Mouse (Mus musculus) heart, adult 2 months (tissue): ENCODE data around the gene D630003M21Rik. TPM values are rescaled to one million over a fixed set of nuclear protein-coding genes. Genes with fewer than 3 reads are reported as not detected.

Experiments used
- DNase-seq, 2 experiments: peaks; one replicate each; pipeline ENCODE4 v3.0.0; 2021
- H3K27ac ChIP-seq: fragments of 200-600 bp; 2 replicates; pipeline ENCODE4 v1.8.1; 2022
- H3K27me3 ChIP-seq: fragments of 200-500 bp; 2 replicates; pipeline ENCODE4 v1.6.1; 2012; ENCODE audit warnings: mild to moderate bottlenecking, low read length, inconsistent platforms, mixed read lengths; ENCODE audit not compliant: control insufficient read depth, insufficient read depth
- H3K36me3 ChIP-seq: fragments of 200-500 bp; 2 replicates; pipeline ENCODE4 v1.6.1; 2012; ENCODE audit warnings: low read length, inconsistent platforms; ENCODE audit not compliant: control insufficient read depth, insufficient read depth
- H3K4me1 ChIP-seq: fragments of 200-500 bp; 2 replicates; pipeline ENCODE4 v1.6.1; 2011; ENCODE audit warnings: low read length; ENCODE audit not compliant: control insufficient read depth, insufficient read depth
- H3K4me3 ChIP-seq: fragments of 200-600 bp; 2 replicates; pipeline ENCODE4 v1.8.1; 2022
- H3K79me2 ChIP-seq: fragments of 200-500 bp; replicated peaks from 2 replicates; pipeline ENCODE4 v1.6.1; 2012; ENCODE audit warnings: mild to moderate bottlenecking, inconsistent platforms, low read length, moderate library complexity, mixed read lengths; ENCODE audit not compliant: control insufficient read depth, insufficient read depth
- H3K9ac ChIP-seq: fragments of 200-500 bp; 2 replicates; pipeline ENCODE4 v1.6.1; 2012; ENCODE audit warnings: low read depth, mild to moderate bottlenecking, control low read depth, inconsistent platforms, low read length, mixed read lengths
- CTCF ChIP-seq: fragments of 200-600 bp; IDR thresholded peaks from 2 replicates; pipeline ENCODE4 v1.8.1; 2022; ENCODE audit warnings: antibody characterized with exemption, mild to moderate bottlenecking, moderate library complexity
- EP300 ChIP-seq: fragments of 200-500 bp; IDR thresholded peaks from 2 replicates; pipeline ENCODE4 v1.6.1; 2011; ENCODE audit warnings: low read depth, low read length, control low read depth; ENCODE audit not compliant: insufficient read depth
- POLR2A ChIP-seq: fragments of 200-500 bp; IDR thresholded peaks from 2 replicates; pipeline ENCODE4 v1.6.1; 2011; ENCODE audit warnings: mild to moderate bottlenecking, low read depth, low read length, control low read depth; ENCODE audit not compliant: insufficient read depth
- WGBS: fragments of 180-500 bp; shearing (Covaris S2); methylation state at CpG from one replicate; pipeline ENCODE4 v1.1.7; 2018; 5-methylcytosine and 5-hydroxymethylcytosine counted together
- intact Hi-C: fragments of 180-260 bp; cut with DNase I; formaldehyde crosslinking; loops from one replicate; pipeline ENCODE4 v1.15.1; 2025
- polyA plus RNA-seq: library from polyadenylated mRNA; depleted of rRNA; stranded (reverse); fragments of >200 nt; gene quantifications from 2 replicates; pipeline ENCODE4 v1.2.3, GENCODE M21; 2012
- total RNA-seq, 2 experiments: library from RNA; stranded (reverse); gene quantifications; 2 replicates each; pipeline ENCODE4 v1.2.3; 2021

Gene D630003M21Rik
- total and polyA plus RNA-seq, 3 experiments = 4.6 to 6.7 (median 6.6) TPM

DNA sequence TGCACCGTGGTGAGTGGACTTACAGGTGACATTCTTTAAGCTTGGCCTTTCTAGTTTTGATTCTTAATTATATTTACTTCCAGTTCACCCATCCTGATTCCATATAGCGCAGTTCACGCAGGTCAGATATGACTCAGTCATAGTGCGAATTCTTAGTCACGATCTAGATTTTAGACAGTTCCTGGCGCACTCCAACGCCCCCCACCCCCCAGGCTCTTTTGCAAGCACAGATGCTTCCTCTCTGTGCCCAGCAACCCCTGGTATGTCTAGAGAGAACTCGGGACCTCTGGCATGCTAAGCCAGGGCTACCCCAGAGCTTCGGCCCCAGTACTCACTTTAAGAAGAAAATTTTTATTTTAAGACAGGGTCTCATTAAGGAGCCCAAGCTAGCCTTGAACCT is 72.5 kb downstream of the D630003M21Rik start:
- intact Hi-C loops = no loop called here
- H3K4me1 ChIP-seq = peaks cover 8% of the 10 kb centered on the region
- WGBS = 86% methylated on average over 9 of the region's 9 CpGs

DNA sequence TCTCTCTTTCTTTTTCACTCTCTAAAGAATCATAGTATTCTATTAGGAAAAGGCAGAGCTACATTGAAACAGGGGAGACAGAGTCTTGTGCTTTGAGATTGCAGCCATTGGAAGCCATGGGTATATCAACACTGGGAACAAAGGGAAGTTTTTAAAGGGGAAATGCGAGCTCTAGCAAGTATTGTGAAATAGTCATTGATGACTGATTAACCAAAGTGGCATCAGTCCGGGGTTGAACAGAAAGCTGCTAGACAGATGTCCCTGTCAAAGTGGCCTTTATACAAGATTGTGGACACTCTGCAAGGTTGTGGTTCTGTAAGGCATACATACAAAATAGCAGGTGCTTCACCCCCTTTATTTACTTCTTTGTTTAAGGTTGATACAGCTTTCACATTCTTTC is 73.4 kb downstream of the D630003M21Rik start:
- 96% methylated on average over 2 of the region's 2 CpGs for WGBS
- Histone ChIP-seq H3K27me3 (no peaks in the 10 kb centered on the region), H3K36me3 (no peaks in the 10 kb centered on the region), H3K79me2 (no peaks in the 10 kb centered on the region), H3K4me3 (no peak overlapping the region), H3K4me1 (peaks cover 8% of the 10 kb centered on the region), H3K27ac (no peak overlapping the region), H3K9ac (no peak overlapping the region)
- DNase-seq = no peak
- TF ChIP-seq POLR2A = no peak
- no peak for TF ChIP-seq EP300
- no peak for TF ChIP-seq CTCF
- intact Hi-C loops = no loop called here

More for the DNA sequence above, 72.5 kb downstream of the D630003M21Rik start:
- no peak for TF ChIP-seq CTCF
- no peak for TF ChIP-seq POLR2A
- TF ChIP-seq EP300 = no peak
- H3K36me3 ChIP-seq = no peaks in the 10 kb centered on the region
- no peak overlapping the region for H3K9ac ChIP-seq
- H3K79me2 ChIP-seq = no peaks in the 10 kb centered on the region
- DNase-seq = no peak
- no peak overlapping the region for H3K27ac ChIP-seq
- H3K4me3 ChIP-seq = no peak overlapping the region
- H3K27me3 ChIP-seq = no peaks in the 10 kb centered on the region

DNA sequence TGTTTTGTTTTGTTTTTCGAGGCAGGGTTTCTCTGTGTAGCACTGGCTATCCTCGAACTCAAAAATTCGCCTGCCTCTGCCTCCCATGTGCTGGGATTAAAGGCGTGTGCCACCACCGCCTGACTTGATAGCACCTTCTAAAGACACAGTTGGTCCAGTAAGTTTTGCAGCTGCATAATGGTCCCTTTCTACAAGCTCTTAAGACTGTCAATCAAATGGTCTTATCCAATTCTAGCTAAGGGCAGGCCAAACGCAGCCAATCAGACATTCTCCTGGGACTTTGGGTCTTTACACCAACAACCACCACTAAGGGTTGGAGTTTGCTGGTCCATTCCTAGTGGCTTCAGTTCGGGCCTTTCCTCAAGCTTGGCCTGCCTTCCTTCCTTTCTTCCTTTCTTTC is 73.9 kb downstream of the D630003M21Rik start:
- Histone ChIP-seq H3K4me1 (peaks cover 5% of the 10 kb centered on the region), H3K79me2 (no peaks in the 10 kb centered on the region), H3K27ac (no peak overlapping the region), H3K4me3 (no peak overlapping the region), H3K9ac (no peak overlapping the region), H3K27me3 (no peaks in the 10 kb centered on the region), H3K36me3 (no peaks in the 10 kb centered on the region)
- WGBS = 94% methylated on average over 7 of the region's 7 CpGs
- intact Hi-C loops = no loop called here
- DNase-seq = no peak
- TF ChIP-seq POLR2A = no peak
- TF ChIP-seq CTCF = no peak
- TF ChIP-seq EP300 = no peak

DNA sequence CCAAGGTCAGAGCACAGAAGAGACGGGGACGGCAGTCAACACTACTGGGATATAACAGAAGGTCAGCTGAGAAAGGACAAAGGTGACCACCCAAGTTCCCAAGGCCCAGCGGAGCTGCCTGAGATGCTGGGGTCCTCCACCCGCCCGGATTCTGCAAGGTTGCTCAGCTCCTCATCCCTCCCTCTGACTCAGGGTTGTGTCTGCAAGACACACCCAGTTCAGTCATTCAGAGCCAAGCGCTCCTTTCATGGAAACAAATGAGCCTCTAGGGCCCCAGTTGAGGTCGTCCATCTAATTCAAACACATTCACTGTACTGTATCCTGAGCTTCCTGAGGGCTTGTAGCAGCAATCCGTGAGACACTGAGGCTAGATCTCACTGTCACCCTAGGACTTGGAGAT is 74.4 kb downstream of the D630003M21Rik start:
- no peak overlapping the region for H3K4me3 ChIP-seq
- H3K4me1 ChIP-seq = peaks cover 2% of the 10 kb centered on the region
- no peak overlapping the region for H3K9ac ChIP-seq
- 78% methylated on average over 8 of the region's 8 CpGs for WGBS
- H3K27me3 ChIP-seq = no peaks in the 10 kb centered on the region
- no peak overlapping the region for H3K27ac ChIP-seq
- intact Hi-C loops = no loop called here
- TF ChIP-seq CTCF = no peak
- TF ChIP-seq EP300 = no peak
- no peak for TF ChIP-seq POLR2A
- H3K79me2 ChIP-seq = no peaks in the 10 kb centered on the region
- H3K36me3 ChIP-seq = no peaks in the 10 kb centered on the region
- peak in 1 of 2 experiments; percentile 19 for DNase-seq

DNA sequence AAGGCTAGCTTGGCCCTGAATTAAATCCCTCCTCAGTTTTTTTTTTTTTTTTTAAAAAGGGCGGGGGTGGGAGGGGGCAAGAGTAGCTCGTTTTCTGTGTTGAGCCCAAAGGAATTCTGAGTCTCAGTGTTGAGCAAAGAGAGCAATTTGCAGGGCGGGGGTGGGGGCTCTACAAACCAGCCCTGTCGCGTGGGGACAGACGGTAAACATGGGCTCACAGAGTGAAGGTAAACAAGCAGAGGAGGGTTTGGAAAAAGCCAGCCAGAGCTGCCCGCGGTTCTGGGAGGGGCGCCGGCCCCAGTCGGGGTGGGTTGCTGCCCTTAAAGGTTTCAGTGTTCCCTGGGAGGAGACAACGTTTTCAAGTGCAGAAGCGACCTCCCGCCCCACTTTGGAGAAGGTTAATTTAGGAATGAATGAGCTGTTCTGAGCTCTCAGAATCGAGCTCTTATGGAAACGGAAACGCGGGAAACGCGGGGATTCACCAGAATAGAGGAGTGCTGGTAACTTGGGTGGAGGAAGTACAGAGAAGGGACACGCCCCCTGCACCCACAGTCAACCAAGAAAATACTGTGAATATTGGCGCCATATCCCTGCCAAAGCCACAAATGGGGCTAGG is 75.2 kb downstream of the D630003M21Rik start:
- intact Hi-C loops = no loop called here
- no peaks in the 10 kb centered on the region for H3K4me1 ChIP-seq
- H3K9ac ChIP-seq = peak overlapping the region; percentile 40
- no peaks in the 10 kb centered on the region for H3K27me3 ChIP-seq
- WGBS = 3% methylated on average over 22 of the region's 22 CpGs
- H3K4me3 ChIP-seq = peak overlapping the region; percentile 27; the same call in 1 of the 2 replicates
- no peaks in the 10 kb centered on the region for H3K79me2 ChIP-seq
- DNase-seq = peak in 1 of 2 experiments; percentile 41
- no peak overlapping the region for H3K27ac ChIP-seq
- H3K36me3 ChIP-seq = no peaks in the 10 kb centered on the region
- TF ChIP-seq EP300 (no peak), CTCF (no peak), POLR2A (no peak)

DNA sequence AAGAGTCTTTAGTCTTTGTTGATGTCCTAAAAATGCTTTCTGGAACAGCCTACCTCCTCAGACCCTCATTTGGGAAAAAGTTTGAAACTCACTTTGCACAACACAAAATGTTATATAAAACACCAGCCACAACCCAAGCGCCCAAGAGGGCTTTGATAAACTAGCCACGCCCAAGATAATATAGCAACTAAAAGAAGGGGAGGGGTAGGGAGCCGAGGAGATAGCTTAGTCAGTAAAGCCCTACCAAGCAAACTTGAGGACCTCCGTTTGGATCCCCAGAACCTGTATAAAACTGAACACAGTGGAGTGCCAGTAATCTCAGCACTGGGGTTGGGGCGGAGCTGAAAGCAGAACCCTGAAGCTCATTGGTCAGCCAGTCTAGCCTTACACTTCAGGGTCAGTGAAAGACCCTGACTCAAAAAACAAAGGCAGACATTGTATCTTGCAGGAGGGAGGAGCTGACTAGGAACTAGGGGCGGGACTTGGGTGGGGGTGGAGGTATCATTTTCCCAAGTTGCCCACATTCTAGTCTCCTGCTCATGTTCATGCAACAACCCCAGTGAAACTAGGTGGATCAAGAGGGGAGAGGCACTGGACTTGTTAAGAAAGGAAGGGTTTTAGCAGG is 76.2 kb downstream of the D630003M21Rik start:
- no peaks in the 10 kb centered on the region for H3K4me1 ChIP-seq
- TF ChIP-seq EP300 (no peak), CTCF (no peak), POLR2A (no peak)
- no peak overlapping the region for H3K9ac ChIP-seq
- no peak overlapping the region for H3K4me3 ChIP-seq
- no peaks in the 10 kb centered on the region for H3K79me2 ChIP-seq
- WGBS = 64% methylated on average over 6 of the region's 6 CpGs
- intact Hi-C loops = no loop called here
- H3K27me3 ChIP-seq = no peaks in the 10 kb centered on the region
- no peak overlapping the region for H3K27ac ChIP-seq
- no peaks in the 10 kb centered on the region for H3K36me3 ChIP-seq
- DNase-seq = no peak
